Mouse (Mus musculus) colon, adult 2 months (tissue): ENCODE data around the gene Dtd1. TPM values are rescaled to one million over a fixed set of nuclear protein-coding genes. Genes with fewer than 3 reads are reported as not detected.

Experiments used
- polyA plus RNA-seq: library from polyadenylated mRNA; depleted of rRNA; stranded (reverse); fragments of >200 nt; gene quantifications from 2 replicates; pipeline ENCODE4 v1.2.3, GENCODE M21; 2012; rRNA removed

The Dtd1 gene
- polyA plus RNA-seq = 6.0 and 6.2 TPM in 2 replicates

GRCm38 (mm10) chr2:144599831-144600687 is at the start of gene Dtd1:
Dtd1 (plus strand) TSS chr2:144599897.

GRCm38 (mm10) chr2:144550529-144550928 is 49.2 kb upstream of the Dtd1 start, which contains the start of gene Rbbp9:
Rbbp9 (minus strand) TSS chr2:144550869.

DNA sequence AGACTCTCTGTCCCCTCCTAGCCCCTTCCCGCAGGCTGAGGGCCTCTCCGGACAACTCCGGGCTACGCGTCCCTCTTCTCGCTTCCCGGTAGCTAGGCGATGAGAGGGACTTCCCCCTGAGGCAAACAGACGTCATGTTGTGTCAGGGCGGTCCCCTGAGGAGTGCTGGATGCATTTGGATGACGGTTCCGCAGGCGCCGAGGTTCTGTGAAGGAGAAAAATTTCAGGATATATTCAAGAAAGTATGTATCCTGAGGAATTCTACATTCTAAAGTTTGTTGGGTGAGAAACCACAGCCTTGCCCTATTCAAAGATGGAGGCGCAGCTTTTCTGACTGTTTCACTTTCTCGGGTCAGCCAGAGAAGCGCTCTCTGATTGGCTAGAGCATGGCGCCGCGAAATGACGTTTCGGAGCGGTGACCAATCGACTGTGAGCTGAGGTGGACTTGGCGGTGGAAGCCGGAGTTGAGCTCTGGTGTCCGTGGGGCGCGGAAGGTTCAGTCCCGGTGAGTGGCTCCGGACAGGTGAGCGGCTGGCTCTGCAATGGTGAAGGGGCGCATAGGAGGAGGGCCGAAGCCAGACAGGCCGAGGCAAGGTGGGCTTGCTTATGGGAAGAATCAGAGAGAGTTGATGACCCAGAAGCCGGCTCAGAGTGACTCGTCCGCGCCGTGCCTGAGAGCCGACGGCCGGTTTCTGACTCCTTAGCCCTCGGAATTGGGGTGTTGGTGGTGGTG is 43.7 kb upstream of the Dtd1 start, which contains the start of gene Sec23b:
TSS of gene Sec23b (plus strand) at position 410 of the 733 bp plus-strand sequence.

DNA sequence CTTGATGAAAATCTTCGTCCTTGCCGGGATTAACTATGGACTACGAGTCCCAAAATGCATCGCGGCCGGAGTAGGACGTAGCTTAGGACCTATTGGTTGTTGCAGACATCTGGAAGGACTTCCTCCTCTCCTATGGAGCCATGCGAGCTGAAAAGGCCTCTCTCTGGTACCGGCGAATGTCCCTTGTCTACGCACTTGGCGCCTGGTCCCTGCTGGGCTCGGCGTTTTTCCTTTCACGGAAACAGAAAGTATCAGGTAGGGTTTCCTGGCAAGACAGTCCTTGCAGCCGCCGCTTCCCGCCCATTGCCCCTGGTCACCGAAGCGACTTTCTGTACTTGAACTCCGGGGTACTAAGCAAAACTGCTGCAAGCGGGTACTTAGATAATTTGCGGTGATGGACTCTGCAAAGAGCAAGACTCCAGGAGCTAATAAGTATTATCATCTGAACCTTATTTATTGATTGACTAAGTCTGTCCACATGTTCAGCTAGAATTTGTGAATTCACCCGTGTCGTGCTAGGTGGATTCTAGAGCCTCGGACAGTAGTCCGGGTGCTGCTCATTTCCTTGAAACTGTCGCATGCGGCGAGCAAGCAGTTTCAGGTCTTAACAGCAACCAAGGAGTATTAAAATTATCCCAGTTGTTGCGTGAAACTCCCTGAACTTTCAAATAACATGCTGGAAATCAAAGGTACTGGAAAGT is 5.6 kb upstream of the Dtd1 start, which contains the start of gene Smim26:
TSS of gene Smim26 (plus strand) at position 104 of the 701 bp plus-strand sequence.

Other genes with a start within 250 kb of the Dtd1 start
- gene Kat14, start 230.9 kb upstream of the Dtd1 start, polyA plus RNA-seq = 22.3 and 25.1 TPM in 2 replicates
- gene Pet117, start 230.9 kb upstream of the Dtd1 start, polyA plus RNA-seq = not detected in 2 replicates
- gene Dzank1, start 72.5 kb upstream of the Dtd1 start, polyA plus RNA-seq = 0.23 and 0.31 TPM in 2 replicates
- 2.8 TPM in 2 replicates for gene Polr3f, start 72.2 kb upstream of the Dtd1 start, polyA plus RNA-seq
- gene Rbbp9, start 49.0 kb upstream of the Dtd1 start, polyA plus RNA-seq = 4.4 and 5.5 TPM in 2 replicates
- gene Sec23b, start 43.7 kb upstream of the Dtd1 start, polyA plus RNA-seq = 36.8 and 36.9 TPM in 2 replicates
- 1.7 and 1.8 TPM in 2 replicates for gene Smim26, start 5.8 kb upstream of the Dtd1 start, polyA plus RNA-seq
- not detected in 2 replicates for gene Scp2d1, start 223.8 kb downstream of the Dtd1 start, polyA plus RNA-seq